Mouse (Mus musculus) layer of hippocampus, adult 8-10 months (tissue): ENCODE data around the gene Psmc1. TPM values are rescaled to one million over a fixed set of nuclear protein-coding genes. Genes with fewer than 3 reads are reported as not detected.

Experiments used
- DNase-seq, 2 experiments: peaks; one replicate each; pipeline ENCODE4 v3.0.0; 2022; ENCODE audit warnings: low spot score in 2 of 2
- total RNA-seq, 4 experiments: library from RNA; stranded (reverse); gene quantifications; 2 replicates each; pipeline ENCODE4 v1.2.4; 2022

Gene Psmc1
- total RNA-seq: 100 to 1,000 TPM; 166 to 190 (median 181) TPM

DNA sequence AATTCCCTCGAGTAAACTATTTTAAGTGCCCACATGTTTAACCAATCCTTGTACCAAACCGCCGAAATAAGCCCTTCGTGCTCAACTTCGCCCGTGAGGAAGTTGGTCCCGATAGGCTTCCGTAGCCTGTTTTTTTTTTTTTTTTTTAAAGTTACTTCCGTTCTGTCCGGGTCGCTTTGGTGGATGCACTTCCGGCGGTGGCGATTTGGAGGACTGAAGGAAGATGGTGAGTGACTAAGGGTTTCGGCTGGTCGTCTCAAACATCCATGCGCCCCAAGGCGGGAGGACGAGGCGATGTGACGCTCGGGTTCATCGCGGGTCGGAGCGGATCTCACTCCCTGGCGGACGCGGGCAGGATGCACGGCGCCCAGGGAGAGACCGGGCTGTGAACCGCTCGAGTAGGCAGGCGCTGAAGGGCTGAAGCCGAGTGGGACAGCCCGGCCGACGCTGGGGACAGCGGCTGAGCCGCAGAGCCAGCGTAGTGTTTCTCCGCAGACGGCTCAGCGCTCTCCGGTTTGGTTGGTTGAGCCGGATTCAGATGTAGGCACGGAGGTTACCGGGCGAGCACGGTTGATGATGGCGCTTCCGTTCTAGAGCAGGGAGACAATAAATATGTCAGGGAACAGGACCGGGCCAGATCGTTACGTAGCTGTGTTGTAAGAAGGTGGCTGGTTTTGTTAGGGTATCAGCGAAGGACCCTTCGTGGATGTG is at the start of gene Psmc1:
Gene Psmc1 (plus strand): TSS at position 169 of the 711 bp plus-strand sequence.
- peak; percentile 76 to 79 for DNase-seq

DNA sequence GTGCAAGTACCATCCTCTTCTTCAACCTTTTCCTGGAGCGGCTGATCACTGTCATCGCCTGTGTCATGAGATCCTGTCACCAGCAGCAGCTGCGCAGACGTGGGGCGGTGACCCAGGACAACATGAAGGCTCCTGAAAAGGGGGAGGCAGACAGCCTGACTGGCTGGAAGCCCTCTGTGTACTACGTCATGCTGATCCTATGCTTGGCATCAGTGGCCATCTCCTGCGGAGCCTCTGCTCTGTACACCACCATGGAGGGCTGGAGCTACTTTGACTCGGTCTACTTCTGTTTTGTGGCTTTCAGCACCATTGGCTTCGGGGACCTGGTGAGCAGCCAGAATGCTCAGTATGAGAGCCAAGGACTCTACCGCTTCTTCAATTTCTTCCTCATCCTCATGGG is 48.9 kb upstream of the Psmc1 start:
- no peak for DNase-seq

- no peak for DNase-seq
These were observed 48.1 kb upstream of the Psmc1 start for GRCm38 (mm10) chr12:100061826-100062225.

DNA sequence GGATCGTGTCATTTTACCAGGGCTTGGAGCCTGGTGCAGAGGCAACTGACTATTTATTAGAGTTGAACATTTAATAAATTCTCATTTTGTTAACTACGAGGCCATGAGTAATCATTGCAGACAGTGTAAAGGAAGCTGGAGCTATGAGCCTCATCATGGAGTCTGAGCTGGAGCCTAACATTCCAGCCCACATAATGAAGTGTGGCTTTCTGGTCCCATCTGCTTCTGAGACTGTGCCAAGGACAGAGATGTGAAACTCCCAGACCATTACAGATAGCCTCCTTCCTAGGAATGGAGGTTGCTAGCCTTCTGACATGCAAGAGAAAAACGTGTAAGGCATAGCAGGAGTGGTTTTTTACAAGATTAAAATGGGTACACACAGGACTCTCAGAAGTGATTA is 47.4 kb upstream of the Psmc1 start:
- no peak for DNase-seq

- DNase-seq: peak; percentile 49 to 50
These were observed 44.8 kb upstream of the Psmc1 start for GRCm38 (mm10) chr12:100065109-100065508.

DNA sequence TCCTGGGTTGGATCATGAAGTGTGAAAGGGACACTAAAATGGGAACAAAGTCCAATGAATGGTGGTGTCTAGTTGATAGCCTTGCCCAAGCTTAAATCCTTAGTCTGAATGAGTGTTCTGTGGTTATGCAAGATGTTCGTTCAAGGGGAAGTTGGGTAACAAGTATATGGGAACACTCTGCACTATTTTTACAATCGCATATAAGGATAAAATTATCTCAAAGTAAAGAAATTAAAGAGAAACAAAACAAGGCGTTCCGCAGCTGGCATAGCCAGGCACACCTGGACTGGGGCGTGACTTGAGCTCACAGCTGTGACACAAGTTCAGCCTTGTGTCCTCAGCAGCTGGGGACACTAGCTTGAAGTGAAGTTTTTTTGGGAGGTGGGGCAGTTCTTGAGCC is 42.5 kb upstream of the Psmc1 start:
- DNase-seq: no peak

GRCm38 (mm10) chr12:100073201-100073672 is 36.7 kb upstream of the Psmc1 start:
- peak; percentile 39 to 60 for DNase-seq

GRCm38 (mm10) chr12:100075715-100076114 is 34.2 kb upstream of the Psmc1 start:
- no peak for DNase-seq

- DNase-seq: no peak
These were observed 30.2 kb upstream of the Psmc1 start for GRCm38 (mm10) chr12:100079636-100080286.

DNA sequence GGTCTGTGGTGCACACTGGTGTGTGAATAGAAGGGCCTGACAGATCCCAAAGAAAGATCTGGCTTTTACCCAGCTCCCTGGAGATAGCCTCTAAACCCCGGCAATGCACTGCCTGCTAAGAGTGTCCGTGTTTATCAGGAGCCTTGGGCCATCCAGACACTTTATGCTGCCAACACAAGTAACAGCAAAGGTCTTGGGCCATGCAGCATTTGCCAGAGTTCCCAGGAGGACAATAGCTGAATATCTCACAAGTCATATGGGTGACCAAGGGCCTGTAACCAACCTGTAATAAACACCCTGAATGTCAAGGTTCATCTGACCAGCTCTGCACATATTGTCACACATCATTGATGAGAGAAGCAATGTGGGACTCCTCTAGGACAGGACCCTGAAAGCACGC is 21.9 kb upstream of the Psmc1 start:
- no peak for DNase-seq

GRCm38 (mm10) chr12:100089265-100089664 is 20.7 kb upstream of the Psmc1 start:
- no peak for DNase-seq

- DNase-seq: no peak
These were observed 19.2 kb upstream of the Psmc1 start for GRCm38 (mm10) chr12:100090750-100091149.

GRCm38 (mm10) chr12:100093046-100093445 is 16.9 kb upstream of the Psmc1 start:
- no peak for DNase-seq

DNA sequence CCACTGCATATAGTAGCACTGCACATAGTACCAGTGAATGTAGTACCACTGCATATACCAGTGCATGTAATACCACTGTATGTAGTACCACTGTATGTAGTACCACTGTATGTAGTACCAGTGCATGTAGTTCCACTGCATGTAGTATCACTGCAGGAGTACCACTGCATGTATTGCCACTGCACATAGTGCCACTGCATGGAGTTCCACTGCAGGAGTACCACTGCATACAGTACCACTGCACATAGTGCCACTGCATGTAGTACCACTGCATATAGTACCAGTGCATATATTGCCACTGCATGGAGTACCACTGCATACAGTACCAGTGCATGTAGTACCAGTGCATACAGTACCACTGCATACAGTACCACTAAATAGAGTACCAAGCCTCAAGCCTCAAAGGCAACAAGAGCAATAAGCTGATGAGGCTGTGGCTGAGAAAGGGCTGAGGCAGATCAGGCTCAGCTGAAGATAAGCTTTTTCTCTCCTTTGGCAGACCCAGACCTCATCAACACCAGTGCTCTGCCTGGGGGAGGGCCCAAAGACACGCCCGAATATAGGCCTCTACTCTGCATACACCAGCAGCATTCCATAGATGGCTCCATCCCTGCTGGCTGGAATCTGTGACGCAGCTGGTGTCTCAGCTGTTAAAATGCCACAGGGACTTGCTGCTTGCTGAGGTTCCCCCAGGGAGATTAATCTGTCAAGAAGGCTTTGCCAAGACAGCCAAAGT is 9.8 kb upstream of the Psmc1 start:
- DNase-seq: peak; percentile 61 to 67

- DNase-seq: no peak
These were observed 9.3 kb upstream of the Psmc1 start for GRCm38 (mm10) chr12:100100707-100101030.

DNA sequence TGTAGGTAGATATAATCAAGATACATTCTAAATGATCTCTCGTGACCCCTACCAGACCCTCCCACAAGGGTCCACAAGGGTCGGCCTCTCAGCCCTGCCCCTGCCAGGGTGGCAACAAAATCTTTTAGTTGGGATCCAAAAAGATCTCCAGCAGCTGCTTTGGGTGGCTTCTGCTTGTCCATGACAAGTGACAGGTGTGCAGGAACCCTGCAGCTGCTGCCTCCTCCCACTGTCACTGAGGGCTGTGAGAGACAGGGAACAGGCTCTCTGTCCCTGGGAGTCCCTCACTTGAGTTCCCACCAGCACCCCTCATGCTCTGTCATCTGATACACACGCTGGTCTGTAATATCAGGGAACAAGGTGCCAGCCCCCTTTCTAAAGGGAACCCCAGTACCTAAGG is 8.3 kb upstream of the Psmc1 start:
- no peak for DNase-seq

GRCm38 (mm10) chr12:100104530-100104929 is 5.4 kb upstream of the Psmc1 start:
- no peak for DNase-seq

DNA sequence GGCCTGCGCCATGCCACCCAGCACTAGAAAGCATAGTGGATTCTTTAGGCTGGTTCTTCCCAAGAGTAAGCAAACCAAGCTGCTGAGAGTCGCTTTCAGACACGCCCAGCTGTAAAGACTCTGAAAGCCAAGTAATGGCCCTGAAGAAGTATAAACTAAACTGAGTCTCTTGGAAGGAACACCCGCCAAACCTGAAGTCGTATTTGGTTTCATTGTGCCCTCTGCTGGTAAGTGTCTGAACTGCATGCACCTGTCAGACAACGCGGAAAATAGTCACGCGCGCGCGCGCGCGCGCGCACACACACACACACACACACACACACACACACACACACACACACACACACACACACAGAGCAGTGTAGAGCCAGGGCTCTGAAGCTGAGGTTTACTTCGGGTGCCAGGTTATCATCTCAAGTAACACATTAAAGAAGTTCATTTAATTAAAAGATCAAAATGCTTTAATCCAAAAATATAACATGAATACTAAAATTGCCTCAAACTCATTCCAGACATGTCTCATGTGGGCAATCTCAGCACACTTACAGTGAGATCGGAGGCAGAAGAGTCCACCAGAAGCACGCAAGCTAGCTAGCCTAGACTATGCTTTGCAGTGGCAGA is 3.6 kb upstream of the Psmc1 start:
- DNase-seq: peak in 1 of 2 experiments; percentile 77

DNA sequence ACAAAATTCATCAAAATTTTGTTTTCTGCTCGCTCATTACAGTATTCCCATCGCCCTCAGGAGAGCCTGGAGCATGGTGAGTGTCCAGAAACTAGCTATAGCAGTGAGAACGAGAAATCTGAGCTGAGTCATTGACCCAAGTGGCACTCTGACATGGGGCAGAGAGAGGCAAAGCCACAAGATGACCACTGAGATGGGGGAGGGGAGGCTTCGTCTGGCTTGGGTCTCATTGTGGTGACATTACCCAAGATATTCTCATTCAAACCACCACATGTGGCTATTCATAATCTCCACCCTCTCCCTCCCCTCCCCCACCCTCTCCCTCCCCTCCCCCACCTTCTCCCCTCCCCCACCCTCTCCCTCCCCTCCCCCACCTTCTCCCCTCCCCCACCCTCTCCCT is 2.5 kb upstream of the Psmc1 start:
- DNase-seq: no peak

GRCm38 (mm10) chr12:100115982-100116381 is 6.0 kb downstream of the Psmc1 start:
- DNase-seq: no peak

GRCm38 (mm10) chr12:100122921-100123381 is 13.0 kb downstream of the Psmc1 start:
- DNase-seq: no peak

DNA sequence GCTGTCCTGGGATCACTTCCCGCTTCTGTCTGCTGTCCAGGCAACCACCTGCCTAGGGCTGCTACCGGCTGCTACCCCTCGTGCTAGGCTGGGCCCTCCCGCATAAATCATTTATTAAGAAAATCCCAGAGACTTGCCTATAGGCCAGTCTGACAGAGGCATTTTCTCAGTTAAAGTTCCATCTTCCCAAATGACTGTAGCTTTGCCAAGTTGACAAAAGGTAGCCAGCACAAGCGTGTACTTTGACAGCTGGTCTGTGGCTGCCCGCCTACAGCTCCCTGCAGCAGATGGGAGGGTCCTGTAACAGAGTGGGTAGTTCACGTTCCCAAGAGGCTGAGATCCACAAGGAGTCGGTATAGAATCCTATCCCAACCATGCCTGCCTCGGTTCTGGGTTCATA is 13.5 kb downstream of the Psmc1 start:
- DNase-seq: peak; percentile 78 to 82
